Mouse (Mus musculus) layer of hippocampus, adult 6 months (tissue): ENCODE results near the gene Tab2. TPM values are rescaled to one million over a fixed set of nuclear protein-coding genes. Genes with fewer than 3 reads are reported as not detected.

Source experiments
- long read RNA-seq, 2 experiments: library from polyadenylated mRNA; unstranded; transcript quantifications; one replicate each; pipeline ENCODE4 v2.0.0; 2019 to 2020
- polyA plus RNA-seq: library from polyadenylated mRNA; unstranded; fragments of <200 nt; fragmentation: Nextera tagmentation; gene quantifications from 2 replicates; pipeline ENCODE4 v1.2.3, GENCODE M21; 2021

The Tab2 gene
- polyA plus RNA-seq: 5.3 and 5.6 TPM in 2 replicates
- long read RNA-seq, experiment 1, partial matches to known transcripts: 11 of 20 reads
- long read RNA-seq, experiment 1, other reads (novel, unspliced or antisense): 8 of 20 reads
- long read RNA-seq, experiment 2, full-length matches to known transcripts: 1 of 21 reads
- long read RNA-seq, experiment 2, partial matches to known transcripts: 16 of 21 reads
- long read RNA-seq, experiment 2, other reads (novel, unspliced or antisense): 4 of 21 reads

GRCm38 (mm10) chr10:7956228-7957001 is at the start of gene Tab2:
Gene Tab2, minus strand, starts transcription at chr10:7956230.

Other genes with a start within 250 kb of the Tab2 start
- 11.6 and 12.1 TPM in 2 replicates for gene Katna1, start 230.2 kb downstream of the Tab2 start, polyA plus RNA-seq
- gene Ginm1, start 163.4 kb downstream of the Tab2 start, polyA plus RNA-seq: 48.6 and 56.9 TPM in 2 replicates
- gene Ppil4, start 163.3 kb downstream of the Tab2 start, polyA plus RNA-seq: 24.2 and 25.6 TPM in 2 replicates
- not detected in 2 replicates for gene Zc3h12d, start 123.8 kb downstream of the Tab2 start, polyA plus RNA-seq